Mouse (Mus musculus) bone marrow macrophage, adult 2 months (primary cell): ENCODE data around the gene Hoxd13. TPM values are rescaled to one million over a fixed set of nuclear protein-coding genes. Genes with fewer than 3 reads are reported as not detected.

Source experiments
- H3K27ac ChIP-seq: 2 replicates; pipeline ENCODE4 v1.5.1; 2012; ENCODE audit warnings: low read depth, low read length; ENCODE audit not compliant: insufficient read depth
- H3K4me1 ChIP-seq: 2 replicates; pipeline ENCODE4 v1.6.1; 2012; ENCODE audit warnings: low read length; ENCODE audit not compliant: control insufficient read depth, insufficient read depth
- H3K4me3 ChIP-seq: 2 replicates; pipeline ENCODE4 v1.5.1; 2012; ENCODE audit warnings: mild to moderate bottlenecking, low read length, moderate library complexity; ENCODE audit not compliant: insufficient read depth
- CTCF ChIP-seq: IDR thresholded peaks from 2 replicates; pipeline ENCODE4 v1.5.1; 2012; ENCODE audit warnings: low read depth, mild to moderate bottlenecking, low read length, moderate library complexity
- POLR2A ChIP-seq: IDR thresholded peaks from 2 replicates; pipeline ENCODE4 v1.6.1; 2012; ENCODE audit warnings: mild to moderate bottlenecking, low read depth, low read length, borderline replicate concordance
- polyA plus RNA-seq: library from polyadenylated mRNA; stranded (reverse); fragments of >200 nt; gene quantifications from 2 replicates; pipeline ENCODE4 v1.2.4, GENCODE M21; 2012; ENCODE audit not compliant: missing spikeins, insufficient read depth, insufficient read length

Gene Hoxd13
- polyA plus RNA-seq, 1 experiment, result not detected

- H3K27ac ChIP-seq, result no peak overlapping the region
- no peaks in the 10 kb centered on the region for H3K4me1 ChIP-seq
- no peak for TF ChIP-seq CTCF
- H3K4me3 ChIP-seq, result peak overlapping the region; percentile 30
Observed at GRCm38 (mm10) chr2:74705467-74706089, 37.5 kb downstream of the Hoxd13 start.

- no peak overlapping the region for H3K4me3 ChIP-seq
- TF ChIP-seq CTCF (no peak), POLR2A (no peak)
- no peak overlapping the region for H3K27ac ChIP-seq
- H3K4me1 ChIP-seq, result no peaks in the 10 kb centered on the region
Observed at GRCm38 (mm10) chr2:74706393-74706960, 38.4 kb downstream of the Hoxd13 start.

- H3K27ac ChIP-seq, result no peak overlapping the region
- H3K4me3 ChIP-seq, result no peak overlapping the region
- TF ChIP-seq CTCF, result no peak
- no peak for TF ChIP-seq POLR2A
- H3K4me1 ChIP-seq, result no peaks in the 10 kb centered on the region
Observed at GRCm38 (mm10) chr2:74707599-74707998, 39.5 kb downstream of the Hoxd13 start.

GRCm38 (mm10) chr2:74708676-74709075 lies 40.6 kb downstream of the Hoxd13 start:
- no peak overlapping the region for H3K27ac ChIP-seq
- no peak overlapping the region for H3K4me3 ChIP-seq
- no peak for TF ChIP-seq POLR2A
- TF ChIP-seq CTCF, result no peak
- H3K4me1 ChIP-seq, result no peaks in the 10 kb centered on the region

- H3K4me1 ChIP-seq, result no peaks in the 10 kb centered on the region
- TF ChIP-seq POLR2A (no peak), CTCF (no peak)
- no peak overlapping the region for H3K27ac ChIP-seq
- no peak overlapping the region for H3K4me3 ChIP-seq
Observed at GRCm38 (mm10) chr2:74709465-74710419, 41.6 kb downstream of the Hoxd13 start.

- H3K4me1 ChIP-seq, result no peaks in the 10 kb centered on the region
- no peak overlapping the region for H3K27ac ChIP-seq
- no peak for TF ChIP-seq POLR2A
- no peak for TF ChIP-seq CTCF
- no peak overlapping the region for H3K4me3 ChIP-seq
Observed at GRCm38 (mm10) chr2:74710929-74711543, 42.9 kb downstream of the Hoxd13 start.

- H3K4me1 ChIP-seq, result no peaks in the 10 kb centered on the region
- no peak for TF ChIP-seq CTCF
- no peak for TF ChIP-seq POLR2A
- H3K4me3 ChIP-seq, result peak within 1 kb of the TSS; percentile 37
- H3K27ac ChIP-seq, result no peak within 1 kb of the TSS
Observed at GRCm38 (mm10) chr2:74711721-74712621, 43.9 kb downstream of the Hoxd13 start, which contains the start of the genes Hoxd3 and Hoxd4. Gene Hoxd3, plus strand, starts transcription at chr2:74711927. Gene Hoxd4, plus strand, starts transcription at chr2:74711929.

- Histone ChIP-seq H3K4me1 (no peaks in the 10 kb centered on the region), H3K4me3 (no peak overlapping the region), H3K27ac (no peak overlapping the region)
- TF ChIP-seq POLR2A (no peak), CTCF (no peak)
Observed at GRCm38 (mm10) chr2:74713239-74714150, 45.4 kb downstream of the Hoxd13 start.
